Mouse (Mus musculus) myocyte (in vitro differentiated cells): ENCODE measurements around the gene Zbtb32. TPM values are rescaled to one million over a fixed set of nuclear protein-coding genes. Genes with fewer than 3 reads are reported as not detected.

Experiments
- H3K27me3 ChIP-seq: one replicate; pipeline ENCODE4 v1.6.1; 2011; ENCODE audit not compliant: control insufficient read depth, insufficient read depth, insufficient read length
- H3K36me3 ChIP-seq: one replicate; pipeline ENCODE4 v1.6.1; 2011; ENCODE audit not compliant: control insufficient read depth, insufficient read depth
- H3K4me2 ChIP-seq: one replicate; pipeline ENCODE4 v1.6.1; 2011; ENCODE audit warnings: low read depth, control low read depth
- H3K4me3 ChIP-seq: one replicate; pipeline ENCODE4 v1.5.1; 2011; ENCODE audit warnings: mild to moderate bottlenecking, control low read depth, moderate library complexity
- H3K79me2 ChIP-seq: one replicate; pipeline ENCODE4 v1.6.1; 2011; ENCODE audit not compliant: control insufficient read depth, insufficient read depth
- H3ac ChIP-seq: one replicate; pipeline ENCODE4 v1.6.1; 2011; ENCODE audit not compliant: control insufficient read depth, insufficient read length
- CEBPB ChIP-seq: IDR thresholded peaks from 2 replicates; pipeline ENCODE4 v1.6.1; 2011; ENCODE audit warnings: mild to moderate bottlenecking, moderate library complexity; ENCODE audit not compliant: poor library complexity, insufficient read depth, severe bottlenecking
- E2F4 ChIP-seq: IDR thresholded peaks from one replicate; pipeline ENCODE4 v1.6.1; 2011; ENCODE audit warnings: mild to moderate bottlenecking, control low read depth, moderate library complexity; ENCODE audit not compliant: insufficient read depth
- MAX ChIP-seq: IDR thresholded peaks from one replicate; pipeline ENCODE4 v1.6.1; 2011; ENCODE audit warnings: low read depth, mild to moderate bottlenecking, control low read depth
- MYOD1 ChIP-seq, 3 experiments: IDR thresholded peaks; one replicate each; pipeline ENCODE4 v1.6.1; 2011; ENCODE audit warnings: control low read depth in 2 of 3, low read depth in 2 of 3, mild to moderate bottlenecking in 2 of 3, moderate library complexity in 1 of 3; ENCODE audit not compliant: insufficient read length in 2 of 3, control insufficient read depth in 1 of 3
- MYOG ChIP-seq, 3 experiments: IDR thresholded peaks; one replicate each; pipeline ENCODE4 v1.6.1; 2011; ENCODE audit warnings: control low read depth in 2 of 3, low read depth in 2 of 3, mild to moderate bottlenecking in 2 of 3; ENCODE audit not compliant: insufficient read length in 2 of 3, control insufficient read depth in 1 of 3, insufficient read depth in 1 of 3
- POLR2A ChIP-seq: IDR thresholded peaks from one replicate; pipeline ENCODE4 v1.6.1; 2011; ENCODE audit warnings: low read depth, mild to moderate bottlenecking, control low read depth, moderate library complexity; ENCODE audit not compliant: insufficient read length
- POLR2AphosphoS2 ChIP-seq: IDR thresholded peaks from one replicate; pipeline ENCODE4 v1.6.1; 2011; ENCODE audit warnings: low read depth, control low read depth; ENCODE audit not compliant: insufficient read length
- REST ChIP-seq: IDR thresholded peaks from one replicate; pipeline ENCODE4 v1.6.1; 2011; ENCODE audit warnings: mild to moderate bottlenecking, control low read depth, moderate library complexity; ENCODE audit not compliant: insufficient read depth, insufficient read length
- SRF ChIP-seq: IDR thresholded peaks from one replicate; pipeline ENCODE4 v1.6.1; 2011; ENCODE audit warnings: low read depth; ENCODE audit not compliant: control insufficient read depth, insufficient read length
- TCF12 ChIP-seq: IDR thresholded peaks from one replicate; pipeline ENCODE4 v1.6.1; 2011; ENCODE audit warnings: mild to moderate bottlenecking, control low read depth; ENCODE audit not compliant: poor library complexity, insufficient read depth, severe bottlenecking
- TCF3 ChIP-seq: IDR thresholded peaks from one replicate; pipeline ENCODE4 v1.6.1; 2011; ENCODE audit warnings: low read depth, control low read depth; ENCODE audit not compliant: insufficient read length
- USF1 ChIP-seq: IDR thresholded peaks from one replicate; pipeline ENCODE4 v1.6.1; 2011; ENCODE audit warnings: low read depth, mild to moderate bottlenecking, control low read depth, moderate library complexity
- polyA plus RNA-seq: library from polyadenylated mRNA; unstranded; fragments of >200 nt; fragmentation: generic; extraction: Trizol; gene quantifications from one replicate; pipeline ENCODE4 v1.2.1, GENCODE M21; 2012; ENCODE audit warnings: missing spikeins

Gene Zbtb32
- polyA plus RNA-seq, 1 experiment = 0.11 TPM

GRCm38 (mm10) chr7:30612654-30613402, 14.1 kb upstream of the Zbtb32 start, which contains the start of gene Upk1a:
Gene Upk1a (minus strand): TSS chr7:30612847.
- no peak within 1 kb of the TSS for H3ac ChIP-seq
- no peaks in the 10 kb centered on the region for H3K79me2 ChIP-seq
- TF ChIP-seq REST (no peak), USF1 (no peak), MAX (no peak), SRF (no peak), E2F4 (no peak), CEBPB (no peak), TCF12 (no peak), POLR2AphosphoS2 (no peak), POLR2A (no peak), MYOG (IDR thresholded peaks at IDR 0.05; ENCODE audit: control insufficient read depth in 1 of 3, insufficient read depth in 1 of 3, insufficient read length in 2 of 3, low read depth in 2 of 3) (no peak), TCF3 (no peak), MYOD1 (IDR thresholded peaks at IDR 0.05; ENCODE audit: control insufficient read depth in 1 of 3, insufficient read length in 2 of 3, low read depth in 2 of 3) (no peak)
- peaks cover 14% of the 10 kb centered on the region for H3K36me3 ChIP-seq
- no peak within 1 kb of the TSS for H3K4me2 ChIP-seq
- H3K4me3 ChIP-seq = no peak within 1 kb of the TSS
- H3K27me3 ChIP-seq = no peaks in the 10 kb centered on the region

- Histone ChIP-seq H3K4me3 (no peak overlapping the region), H3K4me2 (no peak overlapping the region)
- TF ChIP-seq POLR2AphosphoS2 (no peak), MYOD1 (IDR thresholded peaks at IDR 0.05; ENCODE audit: control insufficient read depth in 1 of 3, insufficient read length in 2 of 3, low read depth in 2 of 3) (no peak), TCF12 (no peak)
These were observed 11.3 kb upstream of the Zbtb32 start for GRCm38 (mm10) chr7:30610043-30610442.

GRCm38 (mm10) chr7:30608476-30608875, 9.8 kb upstream of the Zbtb32 start:
- Histone ChIP-seq H3K4me2 (no peak overlapping the region), H3K36me3 (no peaks in the 10 kb centered on the region), H3K27me3 (no peaks in the 10 kb centered on the region), H3K4me3 (no peak overlapping the region), H3K79me2 (no peaks in the 10 kb centered on the region), H3ac (no peak overlapping the region)
- TF ChIP-seq REST = no peak
- no peak for TF ChIP-seq USF1
- no peak for TF ChIP-seq MAX
- no peak for TF ChIP-seq POLR2A
- TF ChIP-seq SRF = no peak
- TF ChIP-seq MYOG (IDR thresholded peaks at IDR 0.05; ENCODE audit: control insufficient read depth in 1 of 3, insufficient read depth in 1 of 3, insufficient read length in 2 of 3, low read depth in 2 of 3) = no peak
- no peak for TF ChIP-seq TCF12
- no peak for TF ChIP-seq POLR2AphosphoS2
- no peak for TF ChIP-seq MYOD1 (IDR thresholded peaks at IDR 0.05; ENCODE audit: control insufficient read depth in 1 of 3, insufficient read length in 2 of 3, low read depth in 2 of 3)
- TF ChIP-seq CEBPB = no peak
- no peak for TF ChIP-seq TCF3
- no peak for TF ChIP-seq E2F4

More at GRCm38 (mm10) chr7:30610043-30610442, 11.3 kb upstream of the Zbtb32 start:
- no peaks in the 10 kb centered on the region for H3K36me3 ChIP-seq
- H3K79me2 ChIP-seq = no peaks in the 10 kb centered on the region
- H3K27me3 ChIP-seq = no peaks in the 10 kb centered on the region
- H3ac ChIP-seq = no peak overlapping the region

- Histone ChIP-seq H3K27me3 (no peaks in the 10 kb centered on the region), H3ac (no peak overlapping the region), H3K79me2 (no peaks in the 10 kb centered on the region), H3K36me3 (no peaks in the 10 kb centered on the region), H3K4me2 (no peak overlapping the region), H3K4me3 (no peak overlapping the region)
- no peak for TF ChIP-seq SRF
- TF ChIP-seq MYOD1 (IDR thresholded peaks at IDR 0.05; ENCODE audit: control insufficient read depth in 1 of 3, insufficient read length in 2 of 3, low read depth in 2 of 3) = no peak
- no peak for TF ChIP-seq TCF3
- TF ChIP-seq POLR2A = no peak
- TF ChIP-seq MAX = no peak
- TF ChIP-seq USF1 = no peak
- TF ChIP-seq CEBPB = no peak
- TF ChIP-seq REST = no peak
- no peak for TF ChIP-seq POLR2AphosphoS2
- no peak for TF ChIP-seq E2F4
- TF ChIP-seq TCF12 = no peak
- TF ChIP-seq MYOG (IDR thresholded peaks at IDR 0.05; ENCODE audit: control insufficient read depth in 1 of 3, insufficient read depth in 1 of 3, insufficient read length in 2 of 3, low read depth in 2 of 3) = no peak
These were observed 9.1 kb upstream of the Zbtb32 start for GRCm38 (mm10) chr7:30607706-30608309.

GRCm38 (mm10) chr7:30604944-30605343, 6.2 kb upstream of the Zbtb32 start:
- Histone ChIP-seq H3K79me2 (no peaks in the 10 kb centered on the region), H3K4me3 (no peak overlapping the region), H3K4me2 (no peak overlapping the region), H3ac (no peak overlapping the region), H3K27me3 (peaks cover 7% of the 10 kb centered on the region), H3K36me3 (no peaks in the 10 kb centered on the region)
- TF ChIP-seq CEBPB = no peak
- TF ChIP-seq POLR2AphosphoS2 = no peak
- TF ChIP-seq USF1 = no peak
- no peak for TF ChIP-seq SRF
- TF ChIP-seq TCF3 = no peak
- TF ChIP-seq E2F4 = no peak
